In the genomic region with DNA sequence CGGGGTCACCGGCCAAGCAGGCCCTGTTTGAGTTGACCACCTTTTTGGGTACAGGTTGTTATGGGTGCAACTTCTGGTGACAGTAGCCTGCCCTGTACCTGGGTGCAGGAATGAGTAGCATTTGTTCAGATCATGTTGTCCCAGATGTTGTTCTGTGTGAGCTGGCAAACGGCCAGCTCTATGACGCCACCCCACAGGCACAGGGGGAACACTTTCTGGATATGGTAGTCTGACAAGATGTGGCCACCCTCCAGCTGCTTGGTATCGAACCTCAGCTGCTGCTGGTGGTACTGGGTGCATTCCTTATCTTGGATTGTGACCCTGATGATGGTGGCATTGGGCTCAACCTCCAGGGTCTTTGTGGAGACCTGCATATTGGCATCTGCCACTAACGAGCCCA, we compare ENCODE assay signal across 24 mouse cellular contexts. TPM values are rescaled to one million over a fixed set of nuclear protein-coding genes. Genes with fewer than 3 reads are reported as not detected.
DNase-seq lines count a peak whose midpoint lies in the region; ATAC-seq and TF ChIP-seq lines count a peak whose summit lies in the region.
"Had no signal": no experiment of that assay in that cellular context is flagged by ENCODE, and none has a peak within 500 bp of the region (broad histone marks: within the 10 kb centered on the region; RNA-seq: fewer than 3 reads in every experiment).

No protein-coding gene starts in this region.

- no peak overlapping the region for H3K9ac ChIP-seq in liver, embryonic 15.5 days
- no peak overlapping the region for H3K9ac ChIP-seq in forebrain, embryonic 15.5 days (replicated peaks)
- H3K9ac ChIP-seq: embryonic facial prominence, embryonic 15.5 days; hindbrain, embryonic 12.5 days; limb, embryonic 12.5 days; neural tube, embryonic 12.5 days had no signal

- DNase-seq in spleen, postnatal 36 days (ENCODE audit: low spot score in 2 of 2), result peak; percentile 25 to 58
- no peak for DNase-seq in hindbrain, embryonic 10.5 days (ENCODE audit: low spot score)
- DNase-seq in heart, postnatal 10 days, result no peak
- DNase-seq: adrenal gland, adult 8-10 months; cerebellum, adult 9-11 months; kidney, postnatal 36 days; lung, adult 2 months; midbrain, embryonic 14.5 days had no signal

- H3K9me3 ChIP-seq in liver, embryonic 15.5 days (replicated peaks), result no peaks in the 10 kb centered on the region
- H3K9me3 ChIP-seq in hindbrain, embryonic 10.5 days, result no peaks in the 10 kb centered on the region
- H3K9me3 ChIP-seq in forebrain, embryonic 15.5 days, result no peaks in the 10 kb centered on the region
- H3K9me3 ChIP-seq: embryonic facial prominence, embryonic 15.5 days; forebrain, embryonic 10.5 days; hindbrain, embryonic 12.5 days; limb, embryonic 12.5 days; neural tube, embryonic 12.5 days had no signal

- no peaks in the 10 kb centered on the region for H3K27me3 ChIP-seq in liver, embryonic 15.5 days
- H3K27me3 ChIP-seq in hindbrain, embryonic 10.5 days (ENCODE audit: insufficient read depth, poor library complexity, severe bottlenecking), result no peaks in the 10 kb centered on the region
- no peaks in the 10 kb centered on the region for H3K27me3 ChIP-seq in forebrain, embryonic 15.5 days
- H3K27me3 ChIP-seq: embryonic facial prominence, embryonic 15.5 days; hindbrain, embryonic 12.5 days; limb, embryonic 12.5 days; neural tube, embryonic 12.5 days had no signal

- H3K36me3 ChIP-seq in liver, embryonic 15.5 days (replicated peaks), result no peaks in the 10 kb centered on the region
- H3K36me3 ChIP-seq in hindbrain, embryonic 10.5 days, result no peaks in the 10 kb centered on the region
- H3K36me3 ChIP-seq in forebrain, embryonic 15.5 days, result no peaks in the 10 kb centered on the region
- H3K36me3 ChIP-seq: embryonic facial prominence, embryonic 15.5 days; forebrain, embryonic 10.5 days; hindbrain, embryonic 12.5 days; limb, embryonic 12.5 days; neural tube, embryonic 12.5 days had no signal

- peak; percentile 7; the same call in 1 of the 2 replicates for ATAC-seq in erythroid progenitor cell, adult 5-6 weeks (replicated peaks; ENCODE audit: low FRiP score, poor library complexity, severe bottlenecking)
- no peak for ATAC-seq in liver, embryonic 15.5 days (ENCODE audit: insufficient read depth)
- ATAC-seq in forebrain, embryonic 15.5 days (replicated peaks), result no peak
- ATAC-seq: activated CD4-positive, CD25-positive, alpha-beta regulatory T cell, adult 4 months; intestine, postnatal 0 days had no signal

- 0 out of 2 replicates have a peak overlapping the region, but pooled peaks have one; percentile 1 for H3K4me2 ChIP-seq in liver, embryonic 15.5 days
- no peak overlapping the region for H3K4me2 ChIP-seq in forebrain, embryonic 15.5 days (replicated peaks)
- H3K4me2 ChIP-seq: embryonic facial prominence, embryonic 15.5 days; heart, embryonic 11.5 days; hindbrain, embryonic 12.5 days; limb, embryonic 12.5 days; neural tube, embryonic 12.5 days had no signal

- 63% methylated on average over 6 of the region's 6 CpGs for WGBS in bone marrow, adult 2 months
- WGBS in liver, embryonic 15.5 days (ENCODE audit: insufficient replicate concordance), result 46% methylated on average over 6 of the region's 6 CpGs
- WGBS in hindbrain, embryonic 10.5 days, result 84% methylated on average over 6 of the region's 6 CpGs
- WGBS in forebrain, embryonic 15.5 days, result 72% methylated on average over 6 of the region's 6 CpGs

- intact Hi-C loops in heart, postnatal 10 days (cut with DNase I), result no loop called here

- no peak for TF ChIP-seq CTCF in bone marrow, adult 2 months (IDR thresholded peaks at IDR 0.05; ENCODE audit: control insufficient read depth, insufficient read depth, low read length)

- peaks cover 1% of the 10 kb centered on the region; the same call in 1 of the 2 replicates for H3K4me1 ChIP-seq in bone marrow, adult 2 months (ENCODE audit: control insufficient read depth, insufficient read depth, low read length)
- peaks cover 54% of the 10 kb centered on the region for H3K4me1 ChIP-seq in liver, embryonic 15.5 days (replicated peaks)
- H3K4me1 ChIP-seq in hindbrain, embryonic 10.5 days (replicated peaks), result peaks cover 14% of the 10 kb centered on the region
- peaks cover 11% of the 10 kb centered on the region for H3K4me1 ChIP-seq in forebrain, embryonic 15.5 days

- no peak for TF ChIP-seq POLR2A in bone marrow, adult 2 months (IDR thresholded peaks at IDR 0.05; ENCODE audit: borderline replicate concordance, control insufficient read depth, low read depth, low read length)

- no peak overlapping the region for H3K4me3 ChIP-seq in bone marrow, adult 2 months (replicated peaks; ENCODE audit: control insufficient read depth, low read depth, low read length)
- no peak overlapping the region for H3K4me3 ChIP-seq in liver, embryonic 15.5 days (replicated peaks)
- H3K4me3 ChIP-seq in hindbrain, embryonic 10.5 days, result no peak overlapping the region
- no peak overlapping the region for H3K4me3 ChIP-seq in forebrain, embryonic 15.5 days
- H3K4me3 ChIP-seq: embryonic facial prominence, embryonic 15.5 days; forebrain, embryonic 10.5 days; hindbrain, embryonic 12.5 days; limb, embryonic 12.5 days; neural tube, embryonic 12.5 days had no signal

- H3K27ac ChIP-seq in bone marrow, adult 2 months (ENCODE audit: control insufficient read depth, insufficient read depth, low read depth, low read length, poor library complexity), result peak overlapping the region; percentile 70
- H3K27ac ChIP-seq in liver, embryonic 15.5 days (replicated peaks), result peak overlapping the region; percentile 97
- H3K27ac ChIP-seq in hindbrain, embryonic 10.5 days, result no peak overlapping the region
- no peak overlapping the region for H3K27ac ChIP-seq in forebrain, embryonic 15.5 days (replicated peaks)
- H3K27ac ChIP-seq: embryonic facial prominence, embryonic 15.5 days; forebrain, embryonic 10.5 days; hindbrain, embryonic 12.5 days; limb, embryonic 12.5 days; neural tube, embryonic 12.5 days had no signal

RNA-seq across cellular contexts. Expression of gene Ube2r2, which starts 3.1 kb away (rescaled TPM):
- polyA plus RNA-seq in bone marrow, adult 2 months (2011; ENCODE audit: insufficient read depth, insufficient read length, low replicate concordance, missing spikeins), result 41.2 and 44.4 TPM in 2 replicates
- total RNA-seq in erythroid progenitor cell, adult 5-6 weeks (2015; ENCODE audit: low replicate concordance), result 108 and 121 TPM in 2 replicates
- total RNA-seq in erythroid progenitor cell, adult 5-6 weeks (2017; ENCODE audit: low replicate concordance), result 64.3 and 82.5 TPM in 2 replicates
- polyA plus RNA-seq in liver, embryonic 15.5 days (2015; fragmentation: Nextera tagmentation; extraction: Ambion mirVana), result 45.4 and 47.8 TPM in 2 replicates
- 91.4 and 95.2 TPM in 2 replicates for polyA plus RNA-seq in hindbrain, embryonic 10.5 days (2016; fragmentation: Nextera tagmentation; extraction: Ambion mirVana)
- 62.0 and 67.1 TPM in 2 replicates for polyA plus RNA-seq in forebrain, embryonic 15.5 days (2015; fragmentation: Nextera tagmentation; extraction: Ambion mirVana)
- total RNA-seq in heart, postnatal 10 days (2021), result 100 to 1,000 TPM; 123 to 137 TPM

RNA-seq across cellular contexts. Expression of gene Nol6, which starts 8.2 kb away (rescaled TPM):
- 7.5 and 10.0 TPM in 2 replicates for polyA plus RNA-seq in bone marrow, adult 2 months (2011; ENCODE audit: insufficient read depth, insufficient read length, low replicate concordance, missing spikeins)
- total RNA-seq in erythroid progenitor cell, adult 5-6 weeks (2015; ENCODE audit: low replicate concordance), result 3.4 and 4.7 TPM in 2 replicates
- 1.8 and 3.5 TPM in 2 replicates for total RNA-seq in erythroid progenitor cell, adult 5-6 weeks (2017; ENCODE audit: low replicate concordance)
- 9.2 and 9.7 TPM in 2 replicates for polyA plus RNA-seq in liver, embryonic 15.5 days (2015; fragmentation: Nextera tagmentation; extraction: Ambion mirVana)
- polyA plus RNA-seq in hindbrain, embryonic 10.5 days (2016; fragmentation: Nextera tagmentation; extraction: Ambion mirVana), result 30.7 and 32.8 TPM in 2 replicates
- 35.3 and 36.2 TPM in 2 replicates for polyA plus RNA-seq in forebrain, embryonic 15.5 days (2015; fragmentation: Nextera tagmentation; extraction: Ambion mirVana)
- total RNA-seq in heart, postnatal 10 days (2021), result 10 to 100 TPM; 21.3 to 22.8 TPM

RNA-seq across cellular contexts. Expression of gene Aqp3, which starts 34.5 kb away (rescaled TPM):
- 0.92 and 12.0 TPM in 2 replicates for polyA plus RNA-seq in bone marrow, adult 2 months (2011; ENCODE audit: insufficient read depth, insufficient read length, low replicate concordance, missing spikeins)
- total RNA-seq in erythroid progenitor cell, adult 5-6 weeks (2015; ENCODE audit: low replicate concordance), result not detected in 2 replicates
- total RNA-seq in erythroid progenitor cell, adult 5-6 weeks (2017; ENCODE audit: low replicate concordance), result 0.26 TPM in 1 of 2 replicates, not detected in the other
- polyA plus RNA-seq in liver, embryonic 15.5 days (2015; fragmentation: Nextera tagmentation; extraction: Ambion mirVana), result 12.3 and 12.8 TPM in 2 replicates
- polyA plus RNA-seq in hindbrain, embryonic 10.5 days (2016; fragmentation: Nextera tagmentation; extraction: Ambion mirVana), result 3.1 and 5.0 TPM in 2 replicates
- polyA plus RNA-seq in forebrain, embryonic 15.5 days (2015; fragmentation: Nextera tagmentation; extraction: Ambion mirVana), result 0.51 TPM in 1 of 2 replicates, not detected in the other
- total RNA-seq in heart, postnatal 10 days (2021), result under 1 TPM in 1 of 2 experiments, not detected in 1; 0.53 TPM
- total RNA-seq: common myeloid progenitor, adult 5-6 weeks; gastrocnemius, adult 8-10 months; layer of hippocampus, adult 8-10 months; left cerebral cortex, postnatal 14 days had no signal
- polyA plus RNA-seq: midbrain, embryonic 14.5 days had no signal

Comparison
In these comparisons a context has a peak if more than half of its experiments do, and no peak if none do; other contexts are left out.
1. H3K27ac ChIP-seq: peak in bone marrow, adult 2 months (single experiment) and liver, embryonic 15.5 days (single experiment); none in hindbrain, embryonic 10.5 days (single experiment) and forebrain, embryonic 15.5 days (single experiment).
2. DNase-seq: peak in spleen, postnatal 36 days (2 of 2); none in hindbrain, embryonic 10.5 days (single experiment) and heart, postnatal 10 days (0 of 2).